Mouse (Mus musculus): ENCODE measurements around the gene Lipe. TPM values are rescaled to one million over a fixed set of nuclear protein-coding genes. Genes with fewer than 3 reads are reported as not detected.
A peak's percentile ranks its signal among the peaks of the same experiment; 100 is the strongest.
"Not testable (repeated sequence)": the region's sequence is repeated elsewhere in the genome, so short reads cannot be mapped to it uniquely, and the experiment has no call there.

Gene Lipe
- 664 and 702 TPM in 2 replicates for polyA plus RNA-seq (2012; rRNA removed)

DNA sequence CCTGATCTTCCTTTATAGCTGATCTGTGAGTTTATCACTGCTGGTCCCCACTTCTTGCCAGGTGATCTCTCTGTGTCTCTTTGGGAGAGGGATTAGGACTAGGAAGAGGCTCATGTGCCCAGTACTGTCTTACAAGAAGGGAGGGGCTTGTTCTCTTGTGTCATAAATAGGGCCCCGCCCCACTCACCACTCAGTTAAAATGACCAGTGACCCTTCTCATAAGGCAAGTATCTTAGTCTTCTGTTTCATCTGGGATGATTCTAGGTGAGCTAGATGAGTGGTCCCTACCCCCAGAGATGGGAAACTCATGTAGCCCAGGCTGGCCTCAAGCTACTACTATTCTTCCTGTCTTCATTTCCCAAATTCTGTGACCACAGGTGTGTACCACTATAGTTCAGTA, at the start of gene Lipe:
TSS of gene Lipe (minus strand) at position 101 of the 400 bp plus-strand sequence.
- no peak for DNase-seq (ENCODE audit: low read depth)

DNA sequence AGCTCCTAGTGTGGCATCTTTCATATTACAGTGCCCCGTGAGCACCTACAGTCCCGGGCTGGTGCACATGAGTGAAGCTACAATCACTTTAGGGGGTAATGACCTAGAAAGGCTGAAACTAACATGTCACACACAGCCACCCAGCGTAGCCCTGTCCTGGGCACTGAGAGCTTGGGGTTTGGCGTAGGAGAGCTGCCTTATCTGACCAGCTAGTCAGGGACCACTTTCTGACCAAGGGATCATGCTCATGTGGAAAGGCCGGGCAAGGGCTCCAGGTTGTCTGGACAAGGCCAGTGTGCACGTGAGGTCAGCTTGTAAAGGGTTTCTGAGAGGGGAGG, 42.3 kb upstream of the Lipe start:
- no peak for DNase-seq (ENCODE audit: low read depth)

DNA sequence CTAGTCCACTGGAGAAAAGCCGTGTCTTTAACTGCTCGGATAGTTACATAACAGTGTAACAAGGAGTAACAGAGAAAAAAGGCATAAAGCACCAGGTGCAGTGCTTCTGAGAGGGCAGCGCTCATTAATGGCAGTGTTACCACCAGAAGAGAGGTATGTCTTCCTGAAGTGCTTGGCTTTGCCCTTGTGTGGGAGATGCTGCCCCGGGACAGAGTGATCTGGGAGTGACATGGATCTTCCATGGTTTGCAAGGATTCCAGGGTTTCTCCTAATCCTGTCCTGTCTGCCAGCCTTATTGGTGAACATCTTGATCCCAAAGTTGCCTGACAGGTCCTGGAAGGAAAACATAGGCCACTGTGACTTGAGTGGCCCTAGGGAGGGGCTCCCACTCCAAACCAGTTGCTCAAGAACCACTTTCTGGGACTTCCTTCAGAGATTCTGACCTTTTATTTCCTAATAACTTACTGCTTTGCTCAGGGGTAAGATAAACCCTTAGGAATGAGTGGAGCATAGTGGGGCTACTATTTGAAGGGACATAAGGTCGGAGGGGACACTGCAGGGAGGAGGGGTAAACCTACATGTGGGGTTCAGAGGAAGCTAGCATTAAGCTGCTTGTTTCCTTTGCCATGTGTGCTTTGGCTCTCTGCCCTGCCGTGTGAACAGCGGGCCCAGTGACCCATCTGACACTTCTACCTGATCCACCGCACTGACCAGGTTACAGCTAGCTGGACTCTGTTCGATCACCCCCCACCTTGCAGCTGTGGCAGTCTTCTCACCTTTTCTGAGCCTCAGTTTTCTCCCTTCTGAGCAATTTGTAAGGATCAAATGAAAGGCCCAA, 41.7 kb upstream of the Lipe start:
- peak; percentile 95 for DNase-seq (ENCODE audit: low read depth)

DNA sequence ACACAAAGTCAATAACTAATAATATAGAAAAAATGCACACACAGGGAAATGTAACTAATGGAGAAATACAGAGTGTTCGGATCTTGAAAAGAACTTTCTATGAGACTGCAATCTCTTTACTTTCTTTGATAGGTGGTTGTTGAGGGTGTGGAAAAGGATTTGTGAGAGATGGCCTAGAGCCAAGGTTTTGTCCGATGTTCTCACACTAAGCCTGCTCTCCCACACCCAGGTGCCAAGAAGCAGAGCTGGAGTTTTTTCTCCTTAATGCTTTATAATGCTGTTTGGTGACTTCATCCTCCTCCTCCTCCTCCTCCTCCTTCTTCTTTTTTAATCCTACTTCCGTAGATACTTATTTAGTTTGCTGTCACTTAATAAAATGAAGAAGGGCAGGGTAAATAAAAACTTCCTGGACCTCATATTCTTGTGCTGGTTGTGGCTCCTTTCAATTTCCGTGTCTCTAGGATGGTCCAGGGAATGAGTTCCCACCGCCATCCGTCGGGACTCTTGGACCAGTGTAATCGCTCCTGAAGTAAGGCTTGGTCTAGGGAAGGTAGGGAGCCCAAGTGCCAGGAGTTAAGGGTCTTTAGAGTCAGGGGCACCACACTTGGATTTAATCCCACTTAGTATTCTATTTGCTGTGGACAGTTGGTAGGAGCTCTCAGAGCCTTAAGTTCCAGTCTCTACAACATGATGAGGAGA, 40.8 kb upstream of the Lipe start:
- no peak for DNase-seq (ENCODE audit: low read depth)

DNA sequence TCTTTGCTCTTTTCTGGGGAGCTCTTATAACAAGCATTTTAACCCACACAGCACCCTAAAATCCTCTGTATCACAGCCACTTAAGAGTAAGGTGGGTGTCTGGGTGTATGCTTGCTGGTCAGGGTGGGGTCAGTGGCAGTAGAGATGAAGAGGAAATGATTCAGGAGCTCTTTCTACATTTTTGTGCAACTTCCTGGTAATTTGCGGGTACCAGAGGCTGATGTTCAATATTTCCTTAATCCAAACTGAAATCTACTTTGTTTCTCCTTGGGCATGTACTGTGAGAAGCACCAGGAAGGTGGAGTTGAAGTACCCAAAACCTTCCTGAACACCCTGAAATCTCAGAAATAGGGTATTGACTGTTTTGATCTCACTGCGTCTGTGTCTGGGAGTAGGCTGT, 38.2 kb upstream of the Lipe start:
- DNase-seq (ENCODE audit: low read depth) = no peak

DNA sequence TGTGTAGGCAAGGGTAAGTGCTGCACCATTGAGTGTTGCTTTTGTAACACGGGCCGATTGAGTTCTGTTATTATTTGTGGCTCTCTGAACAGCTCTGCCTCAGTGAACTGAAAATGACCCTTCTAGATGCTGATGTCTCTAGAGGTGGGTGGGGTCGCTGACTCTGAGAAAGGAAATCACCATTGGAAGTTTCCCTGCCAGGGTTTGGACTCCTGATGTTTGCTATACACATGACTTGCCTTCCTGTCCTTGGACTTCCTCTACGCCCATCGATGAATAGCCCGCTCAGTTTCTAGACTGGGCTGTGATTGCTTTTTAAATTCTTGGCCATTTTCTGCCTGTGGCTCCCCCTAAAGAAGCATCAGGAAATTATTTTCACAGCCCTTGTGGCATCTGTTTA, 37.7 kb upstream of the Lipe start:
- no peak for DNase-seq (ENCODE audit: low read depth)

DNA sequence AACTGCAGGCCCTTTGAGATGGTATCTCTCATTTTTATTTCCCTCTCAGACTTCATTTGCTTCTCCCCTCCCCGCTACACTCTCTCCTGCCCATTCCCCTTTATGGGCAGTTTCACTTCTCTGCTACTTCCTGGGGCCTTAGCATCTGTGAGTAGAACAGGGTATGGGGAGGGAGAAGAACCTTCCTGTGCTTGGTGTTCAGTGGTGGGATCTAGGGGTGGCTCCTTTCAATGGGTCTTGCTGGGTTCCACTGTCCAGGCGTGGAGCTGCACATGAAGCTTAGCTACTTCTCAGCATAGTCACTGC, 37.0 kb upstream of the Lipe start:
- no peak for DNase-seq (ENCODE audit: low read depth)

DNA sequence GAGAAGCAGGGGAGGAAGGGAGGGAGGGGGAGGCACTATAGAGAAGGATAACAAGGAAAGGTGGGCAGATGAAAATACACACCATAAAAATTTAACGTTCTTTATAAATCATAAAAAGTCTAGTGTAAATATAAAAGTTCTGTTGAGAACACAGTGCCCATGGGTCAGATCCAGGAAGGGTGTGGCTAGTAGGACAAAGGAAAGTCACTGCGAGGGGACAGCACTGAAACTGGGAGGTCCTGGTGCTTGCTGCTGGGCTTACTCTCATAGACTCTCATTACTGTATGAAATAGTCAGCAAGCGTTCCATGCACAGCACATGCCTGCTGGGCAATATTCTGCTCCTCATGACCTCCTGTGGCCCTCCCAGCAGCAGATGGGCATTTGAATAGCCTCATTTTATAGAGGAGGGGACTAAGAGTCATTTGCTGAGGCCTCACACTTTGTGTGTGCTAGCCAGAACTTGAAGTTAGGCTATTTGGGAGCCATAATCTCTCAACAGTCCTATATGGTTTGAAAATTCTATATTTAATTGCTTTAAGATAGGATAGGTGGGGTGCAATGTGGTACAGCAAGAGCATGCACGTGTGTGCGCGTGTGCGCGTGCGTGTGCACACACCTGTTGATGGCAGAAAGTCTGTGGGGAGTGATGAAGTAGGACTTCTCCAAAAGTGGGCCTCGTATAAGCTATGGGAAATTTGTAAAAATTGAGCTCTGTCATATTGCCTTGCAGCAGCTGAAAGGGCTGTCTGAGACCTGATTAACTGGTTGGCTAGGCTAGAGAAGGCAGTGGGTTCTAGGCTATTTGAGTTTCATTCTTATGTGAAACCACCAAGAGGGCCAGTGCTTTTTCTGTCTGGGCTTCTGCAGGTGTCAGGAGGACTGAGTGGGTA, 36.4 kb upstream of the Lipe start:
- DNase-seq (ENCODE audit: low read depth) = no peak

GRCm38 (mm10) chr7:25433781-25434560, 35.5 kb upstream of the Lipe start:
- no peak for DNase-seq (ENCODE audit: low read depth)

DNA sequence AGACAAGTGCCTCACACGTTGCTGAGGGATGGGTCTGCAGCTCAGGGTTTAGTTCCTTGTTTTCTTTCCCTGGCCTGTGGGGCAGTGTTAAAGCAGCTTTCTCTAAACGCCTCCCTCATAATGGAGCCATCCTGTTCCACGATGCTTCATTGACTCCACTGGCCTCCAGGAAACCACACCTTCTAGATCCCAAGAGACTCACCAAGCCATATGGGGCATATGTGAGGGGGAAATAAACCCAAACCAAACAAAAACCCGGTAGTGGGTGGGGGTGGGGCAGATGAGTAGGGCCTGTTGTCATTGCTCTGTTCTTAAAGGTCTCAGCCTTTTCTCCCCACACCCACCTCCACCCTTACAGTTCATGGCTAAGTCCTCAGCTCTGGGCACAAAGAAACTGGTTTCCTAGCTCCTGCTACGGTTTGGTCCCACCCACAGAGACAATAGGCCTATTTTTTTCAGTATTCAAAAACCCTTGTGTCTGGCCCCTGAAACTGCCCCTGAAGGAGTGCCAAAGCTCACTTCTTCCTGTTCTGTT, 34.6 kb upstream of the Lipe start:
- DNase-seq (ENCODE audit: low read depth) = no peak

DNA sequence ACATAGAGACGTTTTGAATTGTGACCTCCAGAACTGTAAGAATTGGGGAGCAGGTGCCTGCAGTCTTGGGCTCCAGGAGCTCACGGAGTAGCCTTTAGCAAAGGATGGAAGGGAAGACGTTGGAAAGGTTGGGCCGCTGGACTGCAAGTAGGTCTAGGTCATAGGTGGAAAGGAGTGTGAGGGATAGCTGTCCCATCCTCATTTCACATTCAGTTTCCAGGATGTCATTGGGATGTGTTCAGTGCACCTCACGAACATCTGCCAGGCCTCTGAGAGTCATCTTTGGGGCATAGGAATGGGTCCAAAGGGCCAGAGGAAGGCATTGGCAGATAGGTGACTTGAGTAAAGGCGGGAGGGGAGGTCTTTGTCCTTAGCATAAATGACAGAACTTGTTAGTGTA, 33.9 kb upstream of the Lipe start:
- no peak for DNase-seq (ENCODE audit: low read depth)

GRCm38 (mm10) chr7:25429886-25430784, 31.6 kb upstream of the Lipe start:
- DNase-seq (ENCODE audit: low read depth) = peak; percentile 59

GRCm38 (mm10) chr7:25428321-25428720, 29.8 kb upstream of the Lipe start:
- DNase-seq (ENCODE audit: low read depth) = no peak

GRCm38 (mm10) chr7:25427144-25427543, 28.6 kb upstream of the Lipe start:
- no peak for DNase-seq (ENCODE audit: low read depth)

DNA sequence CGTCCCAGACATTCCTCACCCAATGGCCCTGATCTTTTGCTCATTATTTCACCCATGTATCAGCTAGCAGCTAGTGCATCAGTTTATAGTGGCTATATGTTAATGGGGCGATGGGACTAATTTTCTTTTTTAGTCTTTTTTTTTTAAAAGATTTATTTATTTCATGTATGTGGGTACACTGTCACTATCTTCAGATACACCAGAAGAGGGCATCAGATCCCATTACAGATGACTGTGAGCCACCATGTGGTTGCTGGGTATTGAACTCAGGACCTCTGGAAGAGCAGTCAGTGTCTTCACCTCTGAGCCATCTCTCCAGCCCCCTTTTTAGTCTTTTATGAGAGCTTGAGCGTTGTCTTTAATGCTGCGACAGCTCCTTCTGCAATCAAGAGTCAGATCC, 27.9 kb upstream of the Lipe start:
- not testable (repeated sequence) for DNase-seq (ENCODE audit: low read depth)

DNA sequence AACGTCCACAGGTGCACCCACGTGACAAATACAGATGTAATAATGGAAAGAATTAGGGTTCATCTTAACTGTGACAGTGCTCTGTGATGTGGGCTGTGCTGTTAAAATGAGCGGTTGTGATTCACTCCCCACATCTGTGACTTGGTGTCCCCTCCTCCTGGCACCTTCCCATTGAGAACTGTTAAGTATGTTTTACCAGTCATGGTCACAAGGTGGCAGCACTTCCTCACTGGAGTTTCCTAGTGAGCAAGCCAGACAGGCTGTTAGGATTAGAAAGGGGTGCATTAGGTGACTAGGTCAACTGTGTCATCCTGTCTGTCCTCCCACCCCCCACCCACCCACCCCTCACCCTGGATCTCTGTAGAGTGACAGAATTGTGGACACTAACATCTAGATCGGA, 25.9 kb upstream of the Lipe start:
- DNase-seq (ENCODE audit: low read depth) = no peak

GRCm38 (mm10) chr7:25422286-25422841, 23.9 kb upstream of the Lipe start:
- no peak for DNase-seq (ENCODE audit: low read depth)

DNA sequence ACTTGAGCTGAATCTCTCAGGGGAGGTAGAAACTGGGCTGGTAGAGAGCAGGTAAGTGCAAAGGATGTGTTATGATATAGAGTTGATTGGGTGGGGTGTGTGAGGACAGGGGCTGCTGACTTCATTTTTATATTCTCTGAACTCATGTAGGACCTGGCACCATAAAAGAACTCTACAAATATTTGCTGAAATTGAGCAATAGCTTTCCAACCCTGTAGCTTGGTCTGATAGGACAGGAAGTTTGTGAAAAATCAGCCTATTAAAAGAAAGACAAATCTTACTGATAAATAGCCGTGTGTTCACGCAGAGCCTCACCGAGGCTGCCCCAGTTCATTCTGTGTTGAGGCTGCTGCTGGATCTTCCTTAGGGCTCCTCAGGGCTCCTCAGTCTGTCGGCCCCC, 21.4 kb upstream of the Lipe start:
- DNase-seq (ENCODE audit: low read depth) = no peak

DNA sequence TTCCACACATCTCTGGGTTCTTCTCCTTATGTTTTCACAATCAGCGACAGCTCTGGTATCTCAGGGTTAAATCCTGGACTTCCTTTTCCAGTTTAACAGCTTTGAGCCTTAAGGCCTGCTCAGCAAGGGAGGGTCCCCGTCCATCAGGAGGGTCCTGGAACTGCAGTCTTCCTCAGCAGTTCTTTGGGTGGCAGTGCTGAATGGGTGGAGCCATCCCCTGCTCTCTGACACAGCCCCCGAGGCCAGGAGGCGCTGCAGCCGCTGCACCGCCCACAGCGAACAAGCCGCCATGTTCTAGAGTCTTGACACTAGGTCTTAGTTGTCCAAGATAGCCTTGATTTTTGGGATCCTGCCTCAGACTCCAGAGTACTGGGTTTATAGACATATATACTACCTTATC, 21.0 kb upstream of the Lipe start:
- no peak for DNase-seq (ENCODE audit: low read depth)

GRCm38 (mm10) chr7:25417597-25417996, 19.1 kb upstream of the Lipe start:
- DNase-seq (ENCODE audit: low read depth) = no peak
